Mouse (Mus musculus): Measurements from ENCODE around the gene Fbxl3.

Gene Fbxl3

DNA sequence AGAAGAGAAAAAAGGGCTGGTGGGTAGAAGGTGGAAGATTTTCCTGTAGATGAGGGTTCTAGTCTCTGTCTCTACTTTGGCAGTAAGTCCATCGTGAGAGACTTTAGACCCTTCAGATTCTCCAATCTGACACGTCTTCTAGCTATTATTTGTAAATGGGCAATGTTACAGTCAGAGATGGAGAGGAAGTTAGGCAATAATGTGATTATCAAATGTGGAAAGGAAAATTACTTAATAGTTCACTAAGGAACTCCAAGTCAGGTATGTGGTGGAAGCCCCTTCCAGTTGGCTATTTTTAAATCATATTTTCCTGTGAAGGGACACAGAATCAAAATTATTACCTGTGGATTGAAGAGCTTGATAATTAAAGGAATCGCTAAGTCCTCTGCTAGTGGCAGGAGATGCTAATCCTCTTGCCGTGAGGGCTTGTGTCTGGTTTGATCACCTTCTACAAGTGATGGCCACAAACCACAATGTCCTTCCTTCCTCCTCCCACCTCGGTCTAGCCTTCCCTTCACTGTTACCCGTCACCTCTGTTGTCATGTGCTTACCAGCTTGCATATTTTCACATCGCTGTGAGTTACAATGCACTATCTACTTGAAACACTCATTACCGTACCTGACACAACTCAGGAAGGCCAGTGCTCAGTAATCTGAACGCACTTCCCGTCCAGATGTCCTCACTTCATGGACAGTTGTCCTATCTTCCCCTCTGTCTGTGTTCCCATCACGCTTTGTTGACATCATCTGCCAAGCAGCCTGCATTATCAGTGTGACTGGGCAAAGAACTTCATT lies 50.9 kb downstream of the Fbxl3 start:
- in situ Hi-C loops (cut with MboI, MseI) = loop anchor here (10.0 kb wide), 1 partner anchor 224 kb away; no protein-coding TSS in a partner anchor

DNA sequence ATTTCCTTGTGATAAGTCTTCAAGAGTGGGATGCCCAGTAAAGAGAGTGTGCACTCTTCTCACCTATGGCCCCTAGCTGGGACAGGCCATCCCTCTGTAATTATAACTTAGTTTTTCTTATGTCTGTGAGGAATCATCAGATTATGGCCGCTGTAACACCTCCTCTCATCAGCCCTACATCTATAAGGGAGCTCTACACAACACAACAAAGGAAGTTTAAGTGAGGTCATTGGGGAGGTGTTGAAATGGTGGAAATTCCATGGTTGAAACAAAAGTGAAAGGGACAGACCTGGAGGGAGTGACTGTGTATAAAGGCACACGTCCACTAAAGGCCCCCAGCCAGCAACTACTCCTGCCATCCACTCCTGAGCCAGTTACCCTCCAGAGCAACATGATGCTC lies 52.7 kb downstream of the Fbxl3 start, which contains the start of gene Acod1:
TSS of gene Acod1 (plus strand) at position 301 of the 400 bp plus-strand sequence.
- in situ Hi-C loops (cut with MboI, MseI) = loop anchor here (10.0 kb wide), 1 partner anchor 222 kb away; no protein-coding TSS in a partner anchor

DNA sequence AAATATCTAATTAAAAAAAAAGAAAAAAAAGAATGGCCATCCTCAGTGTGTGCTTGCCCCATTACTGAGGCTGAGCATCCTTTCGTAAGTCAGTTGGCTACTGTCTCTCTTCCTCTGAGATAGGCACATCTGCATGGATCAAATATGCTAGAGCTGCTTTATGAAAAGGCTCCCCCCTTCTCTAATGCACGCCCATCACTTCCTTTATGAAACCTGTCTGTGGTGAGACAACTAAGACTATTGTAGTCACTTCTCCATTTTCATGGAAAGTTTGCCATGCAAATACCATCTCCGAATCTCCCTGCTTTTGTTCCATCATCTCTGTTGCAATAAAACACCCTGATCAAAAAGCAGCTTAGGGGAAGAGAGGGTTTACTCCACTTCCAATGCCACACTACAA lies 62.4 kb downstream of the Fbxl3 start:
- in situ Hi-C loops (cut with MboI, MseI) = no loop called here

GRCm38 (mm10) chr14:103034076-103034475 lies 65.3 kb downstream of the Fbxl3 start:
- in situ Hi-C loops (cut with MboI, MseI) = no loop called here

DNA sequence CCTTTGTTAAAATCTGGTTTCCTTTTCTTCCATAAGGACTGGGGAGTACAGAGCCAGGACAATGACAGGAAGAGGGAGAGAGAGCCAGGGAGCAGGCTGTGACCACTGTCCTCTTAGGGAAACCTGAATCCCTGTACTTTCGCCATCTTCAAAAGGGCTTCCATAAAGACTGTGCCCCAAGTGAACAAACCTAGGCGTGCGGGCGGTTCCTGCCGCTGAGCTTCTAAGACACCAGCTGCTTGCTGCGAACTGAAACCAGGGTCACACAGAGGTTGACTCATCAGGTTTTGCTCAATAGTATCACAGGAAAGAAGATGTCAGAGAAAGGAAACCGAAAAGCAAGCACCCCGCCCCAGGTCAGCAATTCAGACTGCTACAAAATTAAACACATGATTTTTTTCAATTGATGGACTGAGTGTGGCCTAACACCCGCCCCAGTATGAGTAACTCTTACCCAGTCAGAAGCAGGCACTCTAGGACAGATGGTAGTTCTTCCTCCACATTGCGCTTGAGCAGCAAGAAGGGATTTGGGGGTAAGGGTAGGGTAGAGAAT lies 66.0 kb downstream of the Fbxl3 start:
- in situ Hi-C loops (cut with MboI, MseI) = no loop called here
